Mouse (Mus musculus) brain, embryonic 14.5 days (tissue): ENCODE data around the gene Osbpl10.

ENCODE experiments used
- CTCF ChIP-seq: fragments of 200-500 bp; IDR thresholded peaks from 2 replicates; pipeline ENCODE4 v1.5.1; 2012; ENCODE audit warnings: inconsistent platforms, mild to moderate bottlenecking, moderate library complexity, borderline replicate concordance; ENCODE audit not compliant: insufficient read depth, insufficient read length; ENCODE audit errors: extremely low read depth
- POLR2A ChIP-seq: fragments of 200-500 bp; IDR thresholded peaks from 2 replicates; pipeline ENCODE4 v1.6.1; 2012; ENCODE audit warnings: mild to moderate bottlenecking, inconsistent platforms, borderline replicate concordance; ENCODE audit not compliant: poor library complexity, insufficient read depth, insufficient read length, severe bottlenecking; ENCODE audit errors: extremely low read depth

DNA sequence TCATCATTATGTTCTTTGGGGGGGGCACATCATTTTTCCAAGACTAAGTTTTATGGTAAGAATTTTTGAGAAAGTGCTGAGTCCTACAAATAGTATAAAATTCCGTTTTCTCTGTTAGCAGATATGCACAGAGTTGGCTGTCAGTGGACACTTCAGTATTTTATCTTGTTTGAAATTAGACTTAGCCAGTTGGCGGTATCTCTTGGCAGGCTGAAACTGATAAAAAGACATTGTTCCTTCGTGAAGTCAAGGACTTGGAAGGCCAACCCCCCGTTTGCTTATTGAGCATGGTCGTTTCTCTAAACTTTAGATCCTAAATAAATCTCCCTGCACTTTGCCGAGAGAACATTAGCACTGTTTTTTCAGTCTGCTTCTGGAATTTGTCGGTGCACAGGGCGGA, 185.3 kb downstream of the Osbpl10 start:
- TF ChIP-seq POLR2A (no peak), CTCF (no peak)
